13 mouse cellular contexts compared by ENCODE assay signal in the genomic region with DNA sequence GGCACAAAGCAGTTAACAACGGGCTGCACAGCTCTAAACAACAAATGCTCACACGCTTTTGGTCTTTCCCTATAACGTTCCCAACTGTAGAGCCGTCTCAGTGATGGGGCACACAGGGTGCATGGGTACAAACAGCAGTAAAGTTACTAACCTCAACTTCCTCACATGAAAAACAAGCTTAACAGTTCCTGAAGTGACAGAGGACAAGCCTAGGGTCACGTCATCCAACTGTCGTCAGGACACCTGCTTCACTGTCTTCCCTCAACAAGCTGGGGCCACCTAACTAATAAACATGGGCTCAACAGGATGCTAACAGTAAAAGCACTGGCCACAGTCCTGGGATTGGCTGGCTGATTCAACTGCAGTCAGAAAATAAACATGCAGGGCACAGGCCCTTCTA.
DNase-seq lines count a peak whose midpoint lies in the region; ATAC-seq lines count a peak whose summit lies in the region.
"Had no signal": no experiment of that assay in that cellular context is flagged by ENCODE, and none has a peak within 500 bp of the region (broad histone marks: within the 10 kb centered on the region; RNA-seq: fewer than 3 reads in every experiment).

No protein-coding gene starts in this region.

- no peak for ATAC-seq in liver, embryonic 12.5 days
- no peak for ATAC-seq in liver, embryonic 11.5 days (replicated peaks; ENCODE audit: low FRiP score)
- peak; percentile 95 for ATAC-seq in common myeloid progenitor, adult 5-6 weeks (replicated peaks; ENCODE audit: low read depth, poor library complexity, severe bottlenecking)
- peak; percentile 68 for ATAC-seq in monocyte, adult 5-6 weeks (replicated peaks; ENCODE audit: insufficient number of reproducible peaks, low FRiP score, low TSS enrichment, poor library complexity, severe bottlenecking)
- no peak for ATAC-seq in heart, embryonic 12.5 days (ENCODE audit: insufficient number of reproducible peaks, low FRiP score)

- H3K9ac ChIP-seq in liver, embryonic 12.5 days = no peak overlapping the region
- H3K9ac ChIP-seq in liver, embryonic 11.5 days (ENCODE audit: low read depth, low read length) = no peak overlapping the region
- H3K9ac ChIP-seq in heart, embryonic 12.5 days = no peak overlapping the region
- H3K9ac ChIP-seq: hindbrain, embryonic 15.5 days had no signal

- H3K27ac ChIP-seq in liver, embryonic 12.5 days = peak overlapping the region; percentile 15; the same call in 1 of the 2 replicates
- H3K27ac ChIP-seq in liver, embryonic 11.5 days (ENCODE audit: low read depth, low read length) = no peak overlapping the region
- no peak overlapping the region for H3K27ac ChIP-seq in heart, embryonic 12.5 days (ENCODE audit: poor library complexity, severe bottlenecking)
- H3K27ac ChIP-seq: hindbrain, embryonic 15.5 days had no signal

- peaks cover 43% of the 10 kb centered on the region for H3K4me1 ChIP-seq in liver, embryonic 12.5 days
- peaks cover 12% of the 10 kb centered on the region for H3K4me1 ChIP-seq in liver, embryonic 11.5 days (replicated peaks; ENCODE audit: control insufficient read depth, insufficient read depth, low read length)
- peaks cover 12% of the 10 kb centered on the region for H3K4me1 ChIP-seq in heart, embryonic 12.5 days (replicated peaks)
- H3K4me1 ChIP-seq: hindbrain, embryonic 15.5 days had no signal

- DNase-seq in liver, embryonic 11.5 days (ENCODE audit: low spot score) = no peak
- DNase-seq in thymus, postnatal 36 days = peak; percentile 61 to 72
- DNase-seq in right cerebral cortex, postnatal 25 days = no peak
- DNase-seq in kidney, postnatal 4 days = no peak
- DNase-seq: adrenal gland, postnatal 14 days; cerebellum, adult 18-20 months; kidney, postnatal 10 days had no signal

- WGBS in liver, embryonic 12.5 days (ENCODE audit: insufficient replicate concordance) = 57% methylated on average over 6 of the region's 6 CpGs
- 62% methylated on average over 6 of the region's 6 CpGs for WGBS in liver, embryonic 11.5 days
- 76% methylated on average over 6 of the region's 6 CpGs for WGBS in heart, embryonic 12.5 days

- 0 out of 2 replicates have a peak, but pooled peaks cover 4% of the 10 kb centered on the region for H3K36me3 ChIP-seq in liver, embryonic 12.5 days
- H3K36me3 ChIP-seq in liver, embryonic 11.5 days (ENCODE audit: control insufficient read depth, insufficient read depth, low read length) = 0 out of 2 replicates have a peak, but pooled peaks cover 2% of the 10 kb centered on the region
- no peaks in the 10 kb centered on the region for H3K36me3 ChIP-seq in heart, embryonic 12.5 days
- H3K36me3 ChIP-seq: hindbrain, embryonic 15.5 days had no signal

- no peak overlapping the region for H3K4me2 ChIP-seq in liver, embryonic 12.5 days
- H3K4me2 ChIP-seq in liver, embryonic 11.5 days = no peak overlapping the region
- H3K4me2 ChIP-seq in heart, embryonic 12.5 days = no peak overlapping the region
- H3K4me2 ChIP-seq: hindbrain, embryonic 15.5 days had no signal

- no peaks in the 10 kb centered on the region for H3K9me3 ChIP-seq in liver, embryonic 12.5 days (replicated peaks)
- H3K9me3 ChIP-seq in liver, embryonic 11.5 days (ENCODE audit: control insufficient read depth, low read length) = no peaks in the 10 kb centered on the region
- H3K9me3 ChIP-seq in heart, embryonic 12.5 days (replicated peaks) = no peaks in the 10 kb centered on the region
- H3K9me3 ChIP-seq: hindbrain, embryonic 15.5 days had no signal

- no peaks in the 10 kb centered on the region for H3K27me3 ChIP-seq in liver, embryonic 12.5 days (replicated peaks)
- no peaks in the 10 kb centered on the region for H3K27me3 ChIP-seq in liver, embryonic 11.5 days (replicated peaks; ENCODE audit: control insufficient read depth, insufficient read depth, low read length)
- H3K27me3 ChIP-seq in heart, embryonic 12.5 days (replicated peaks) = no peaks in the 10 kb centered on the region
- H3K27me3 ChIP-seq: hindbrain, embryonic 15.5 days had no signal

- H3K4me3 ChIP-seq in liver, embryonic 12.5 days = no peak overlapping the region
- H3K4me3 ChIP-seq in liver, embryonic 11.5 days (ENCODE audit: low read depth, low read length) = no peak overlapping the region
- H3K4me3 ChIP-seq in heart, embryonic 12.5 days = no peak overlapping the region
- H3K4me3 ChIP-seq: hindbrain, embryonic 15.5 days; myocyte had no signal

Comparison
In these comparisons a context has a peak if more than half of its experiments do, and no peak if none do; other contexts are left out.
1. ATAC-seq: peak in common myeloid progenitor, adult 5-6 weeks (single experiment) and monocyte, adult 5-6 weeks (single experiment); none in liver, embryonic 12.5 days (single experiment), liver, embryonic 11.5 days (single experiment) and heart, embryonic 12.5 days (single experiment).
2. DNase-seq: peak in thymus, postnatal 36 days (2 of 2); none in liver, embryonic 11.5 days (single experiment), right cerebral cortex, postnatal 25 days (single experiment) and kidney, postnatal 4 days (0 of 2).